Mouse (Mus musculus) megakaryocyte, adult 5-6 weeks (primary cell): ENCODE data around the gene Slc3a2. TPM values are rescaled to one million over a fixed set of nuclear protein-coding genes. Genes with fewer than 3 reads are reported as not detected.

Experiments used
- ATAC-seq: 2 replicates; pipeline ENCODE4 v1.8.0; 2016; ENCODE audit warnings: mild to moderate bottlenecking, inconsistent platforms; ENCODE audit not compliant: poor library complexity, severe bottlenecking
- total RNA-seq, 2 experiments: library from RNA; stranded (forward) in 1 of 2; stranded (reverse) in 1 of 2; fragments of 153-499, 151-499 nt in 1 of 2; fragments of 221-1000, 200-1000 nt in 1 of 2; gene quantifications; 2 replicates each; pipeline versions ENCODE4 v1.2.3 to v1.2.4; 2015 to 2017

The Slc3a2 gene
- total RNA-seq, 2 experiments from 2014 or later = 26.3 to 31.6 TPM

- ATAC-seq = peak; percentile 15
These were observed 11.0 kb downstream of the Slc3a2 start for GRCm38 (mm10) chr19:8711949-8712869.

GRCm38 (mm10) chr19:8711506-8711905 is 11.7 kb downstream of the Slc3a2 start:
- no peak for ATAC-seq

DNA sequence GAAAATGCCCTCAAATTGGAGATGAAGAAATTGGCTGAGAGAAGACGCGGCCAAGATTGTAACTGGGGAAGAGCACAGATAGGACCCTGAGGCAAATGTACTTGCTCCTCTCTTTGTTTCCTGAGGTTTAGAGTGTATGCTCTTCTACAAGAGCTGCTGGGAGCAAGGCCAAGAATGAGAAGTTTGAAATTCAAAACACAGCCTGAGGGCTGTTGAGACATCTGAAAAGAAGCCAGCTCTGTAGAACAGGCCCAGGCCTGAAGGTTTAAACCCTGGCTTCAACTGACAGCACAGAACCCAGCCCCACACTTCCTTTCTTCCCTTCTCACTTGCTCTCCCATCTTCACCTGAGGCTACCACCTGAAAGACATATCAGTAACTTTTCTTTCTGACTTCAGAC is 13.1 kb downstream of the Slc3a2 start:
- ATAC-seq = no peak

- no peak for ATAC-seq
These were observed 14.2 kb downstream of the Slc3a2 start for GRCm38 (mm10) chr19:8708954-8709353.

- ATAC-seq = no peak
These were observed 16.2 kb downstream of the Slc3a2 start for GRCm38 (mm10) chr19:8706930-8707329.

DNA sequence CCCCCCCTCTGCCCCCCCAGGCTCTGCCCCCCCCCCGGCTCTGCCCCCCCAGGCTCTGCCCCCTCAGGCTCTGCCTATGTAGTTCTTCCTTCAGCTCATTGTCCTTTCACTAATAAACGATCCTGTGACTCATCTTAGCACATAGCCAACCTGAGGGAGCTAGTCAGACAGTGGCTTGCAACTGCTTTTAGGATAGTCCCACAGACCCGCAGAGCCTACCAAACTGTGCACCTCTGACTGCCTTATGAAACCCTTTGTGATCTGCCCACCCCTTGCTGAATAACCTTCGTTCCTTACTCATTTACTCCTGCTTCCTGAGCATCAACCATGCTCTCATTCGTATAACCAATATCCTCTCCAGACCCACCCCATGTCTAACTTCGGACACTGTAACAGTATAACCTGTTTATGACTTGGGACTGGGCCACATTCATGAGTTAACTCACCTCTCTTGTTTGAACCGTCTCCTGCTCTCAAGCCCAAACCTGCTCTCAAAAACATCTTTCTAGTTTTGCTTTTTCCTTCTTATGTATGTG is 17.0 kb downstream of the Slc3a2 start:
- no peak for ATAC-seq

DNA sequence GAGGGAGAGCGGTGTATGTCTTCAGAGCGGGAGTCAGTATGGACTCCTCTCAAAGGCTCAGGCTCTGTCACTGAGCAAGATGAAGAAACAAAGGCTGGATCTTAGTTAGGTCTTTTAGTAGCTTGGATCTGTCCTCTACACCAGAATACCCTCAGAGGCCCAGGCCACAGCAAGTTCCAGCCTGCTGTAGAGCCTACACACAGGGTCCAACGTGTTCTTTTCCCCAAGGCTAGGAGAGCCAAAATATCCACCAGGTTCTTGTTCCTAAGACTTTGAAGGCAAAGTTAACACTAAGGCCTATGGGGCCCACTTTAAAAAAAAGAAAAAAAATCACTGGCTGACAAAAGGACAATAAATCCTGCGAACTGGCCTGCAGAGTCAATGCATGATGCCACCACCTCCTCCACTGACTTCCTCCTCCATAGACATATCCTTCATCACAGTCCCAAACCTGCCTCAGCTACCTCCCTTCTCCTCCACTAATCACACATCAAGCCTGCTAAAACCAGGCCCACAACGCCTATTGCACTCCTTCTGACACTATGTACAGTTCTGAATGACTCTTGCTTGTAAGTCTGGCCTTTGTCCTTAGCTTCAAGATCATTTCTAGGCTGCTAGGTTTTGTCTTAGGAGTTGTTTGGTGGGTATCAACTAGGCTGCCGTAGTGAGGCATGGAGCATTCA is 18.0 kb downstream of the Slc3a2 start:
- ATAC-seq = no peak

GRCm38 (mm10) chr19:8703571-8703970 is 19.6 kb downstream of the Slc3a2 start:
- ATAC-seq = no peak

GRCm38 (mm10) chr19:8702458-8702857 is 20.7 kb downstream of the Slc3a2 start:
- ATAC-seq = no peak

DNA sequence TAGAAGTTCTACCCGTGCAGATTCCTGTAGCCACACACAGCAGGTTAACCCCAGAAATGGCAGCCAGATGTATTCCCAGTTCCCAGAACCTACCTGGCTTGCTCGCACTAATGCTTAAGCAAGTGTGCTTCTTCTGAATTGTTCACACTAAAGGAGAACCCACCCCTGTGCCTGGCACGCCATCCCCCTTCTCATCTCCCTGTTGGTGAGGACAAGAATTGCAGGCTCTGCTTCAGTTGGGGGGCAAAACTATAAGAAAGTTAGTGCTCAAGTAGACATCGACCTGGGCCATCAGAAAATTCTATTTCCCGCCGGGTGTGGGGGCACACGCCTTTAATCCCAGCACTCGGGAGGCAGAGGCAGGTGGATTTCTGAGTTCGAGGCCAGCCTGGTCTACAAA is 23.5 kb downstream of the Slc3a2 start:
- ATAC-seq = no peak

GRCm38 (mm10) chr19:8695330-8695729 is 27.8 kb downstream of the Slc3a2 start:
- peak; percentile 77 for ATAC-seq

DNA sequence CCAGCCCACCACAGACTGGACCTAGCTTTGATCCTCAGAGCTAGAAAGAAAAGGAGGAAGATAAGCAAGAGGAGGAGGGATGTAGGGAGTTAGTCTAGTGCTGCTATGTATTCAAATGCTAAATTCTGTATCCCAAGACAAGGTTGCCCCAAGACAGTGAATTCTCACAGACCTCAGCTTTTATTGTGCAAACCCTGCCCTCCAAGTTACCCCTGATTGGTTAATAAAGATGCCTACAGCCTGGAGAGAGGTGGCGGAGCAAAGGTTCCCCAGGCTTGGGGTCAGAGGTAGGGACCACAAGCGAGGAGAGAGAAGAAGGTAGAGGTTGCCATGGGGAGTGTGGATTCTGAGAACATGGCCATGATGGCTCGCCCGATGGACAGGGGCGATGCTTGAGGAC is 30.4 kb downstream of the Slc3a2 start:
- ATAC-seq = no peak

GRCm38 (mm10) chr19:8691871-8692539 is 31.2 kb downstream of the Slc3a2 start:
- no peak for ATAC-seq

DNA sequence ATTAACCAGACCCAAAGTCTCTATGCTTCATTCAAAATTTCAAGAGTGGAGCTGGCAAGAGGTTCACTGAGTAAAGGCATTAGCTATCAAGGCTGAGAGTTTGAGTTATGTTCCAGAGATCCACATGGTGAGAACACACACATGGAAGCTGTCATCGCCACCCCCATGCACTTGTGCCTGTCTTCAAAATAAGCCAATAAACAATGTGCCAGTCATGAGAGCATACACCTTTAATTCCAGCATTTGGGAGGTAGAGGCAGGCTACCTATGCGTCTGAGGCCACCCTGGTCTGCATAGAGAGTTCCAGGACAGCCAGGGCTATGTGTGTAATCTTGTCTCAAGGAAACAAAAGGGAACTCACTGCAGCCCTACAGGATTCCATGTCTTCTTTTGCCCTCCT is 39.5 kb downstream of the Slc3a2 start:
- no peak for ATAC-seq

DNA sequence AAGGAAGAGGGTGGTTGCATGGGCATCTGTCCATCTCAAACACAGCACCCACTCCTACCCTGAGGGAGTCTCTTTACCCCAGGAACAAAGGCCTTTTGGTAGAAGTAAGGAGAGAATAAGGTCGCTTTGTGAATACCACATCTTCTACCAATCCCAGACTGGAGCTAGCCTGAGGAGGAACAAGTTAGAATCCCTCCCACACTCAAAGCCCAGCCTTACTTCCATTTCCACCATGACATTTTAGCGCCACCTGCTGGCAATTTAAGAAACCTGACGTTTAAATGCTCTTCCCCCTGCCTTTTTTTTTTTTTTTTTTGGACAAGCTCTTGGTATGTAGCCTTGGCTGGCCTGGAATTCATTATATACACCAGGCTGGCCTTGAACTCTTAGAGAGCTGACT is 40.2 kb downstream of the Slc3a2 start:
- ATAC-seq = peak; percentile 88

DNA sequence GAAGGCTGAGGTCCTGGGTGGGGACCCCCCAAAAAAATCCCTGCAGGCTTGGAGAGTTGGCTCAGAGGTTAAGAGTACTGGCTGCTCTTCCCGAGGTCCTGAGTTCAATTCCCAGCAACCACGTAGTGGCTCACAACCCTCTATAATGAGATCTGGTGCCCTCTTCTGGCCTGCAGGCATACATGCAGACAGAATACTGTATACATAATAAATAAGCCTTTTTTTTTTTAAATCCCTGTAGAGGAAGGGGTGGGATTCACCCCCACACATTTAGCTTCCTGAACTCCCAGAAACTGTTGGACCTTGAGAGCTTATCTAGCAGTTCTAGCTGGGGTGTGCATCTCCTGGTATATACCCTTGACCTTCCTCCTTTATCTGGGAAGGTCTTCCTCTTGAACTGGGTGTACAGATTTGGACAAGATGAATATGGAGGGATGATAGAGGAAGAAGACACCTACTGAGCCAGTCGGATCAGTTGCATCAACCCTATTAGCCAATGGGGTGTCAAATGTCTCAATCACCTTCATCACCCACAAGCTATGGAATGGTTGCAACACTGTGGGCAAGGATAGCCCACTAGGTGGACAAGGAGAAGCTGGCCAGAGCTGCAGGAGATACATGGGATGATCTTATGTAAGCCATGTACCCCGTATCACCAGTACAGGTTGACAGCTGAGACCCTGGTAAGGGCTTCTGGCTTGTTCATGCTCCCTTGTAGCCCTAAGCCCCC is 41.4 kb downstream of the Slc3a2 start:
- peak; percentile 54 for ATAC-seq

DNA sequence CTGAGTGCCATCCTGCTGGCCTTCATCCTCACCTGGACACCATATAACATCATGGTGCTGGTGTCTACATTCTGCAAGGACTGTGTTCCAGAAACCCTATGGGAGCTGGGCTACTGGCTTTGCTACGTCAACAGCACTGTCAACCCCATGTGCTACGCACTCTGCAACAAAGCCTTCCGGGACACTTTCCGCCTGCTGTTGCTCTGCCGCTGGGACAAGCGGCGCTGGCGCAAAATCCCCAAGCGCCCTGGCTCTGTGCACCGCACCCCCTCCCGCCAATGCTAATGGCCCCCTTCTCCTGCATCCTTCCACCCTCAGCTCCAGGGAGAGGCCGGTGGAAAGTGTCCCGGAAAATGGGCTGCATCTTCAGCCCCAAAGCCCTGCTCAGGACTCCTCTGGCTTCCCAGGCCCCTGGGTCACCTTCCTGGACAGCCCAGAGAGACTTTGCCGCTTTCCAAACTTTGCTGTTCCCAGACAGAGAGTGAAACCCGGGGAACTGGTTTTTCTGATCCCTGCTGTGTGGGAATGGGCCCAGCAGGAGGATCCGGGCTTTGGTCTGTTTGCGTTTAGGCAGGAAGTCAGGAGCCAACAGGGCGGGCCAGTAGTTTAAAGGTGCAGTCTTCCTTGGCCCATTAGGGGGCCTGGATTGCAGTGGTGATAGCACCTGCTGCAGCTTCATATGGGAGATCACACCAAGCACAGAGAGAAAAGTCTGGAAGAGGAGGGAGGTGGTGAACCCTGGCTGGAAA is 44.0 kb downstream of the Slc3a2 start:
- no peak for ATAC-seq

DNA sequence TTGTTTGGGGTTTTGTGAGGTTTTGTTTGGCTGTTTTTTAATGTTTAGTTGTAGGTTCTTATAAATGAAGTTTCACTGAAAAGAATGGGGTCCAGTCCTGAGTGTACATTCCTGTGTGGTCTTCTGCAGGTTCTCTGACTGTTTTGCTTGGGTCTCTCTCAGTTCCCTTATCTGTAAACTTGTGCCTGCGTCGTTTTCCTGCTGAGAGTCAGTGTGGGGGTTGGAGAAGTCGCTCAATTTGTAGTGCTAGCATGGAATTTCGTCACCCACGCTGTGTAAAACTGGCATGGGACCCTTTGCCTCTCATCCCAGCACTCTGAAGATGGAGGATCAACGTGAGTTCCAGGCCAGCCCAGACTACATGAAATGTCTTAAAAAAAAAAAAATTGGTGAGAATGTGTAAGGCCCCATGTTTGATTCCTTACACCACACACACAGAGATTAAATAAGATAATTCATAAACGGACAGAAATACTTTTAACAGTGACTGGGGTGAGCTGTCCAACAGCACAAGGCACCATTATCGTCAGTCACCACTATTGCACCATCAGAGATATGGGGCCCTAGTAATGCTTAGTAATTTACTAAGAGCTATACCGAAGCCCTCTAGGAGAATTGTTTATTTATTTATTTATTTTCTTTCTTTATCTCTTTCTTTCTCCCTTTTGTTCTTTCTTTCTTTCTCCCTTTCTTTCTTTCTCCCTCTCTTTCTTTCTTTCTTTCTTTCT is 49.7 kb downstream of the Slc3a2 start:
- no peak for ATAC-seq

- no peak for ATAC-seq
These were observed 50.3 kb downstream of the Slc3a2 start for GRCm38 (mm10) chr19:8672859-8673258.
